Mouse (Mus musculus): ENCODE measurements around the gene Gfm1. TPM values are rescaled to one million over a fixed set of nuclear protein-coding genes. Genes with fewer than 3 reads are reported as not detected.

Gene Gfm1
- 100 to 1,000 TPM; 122 to 132 TPM for total RNA-seq (2021)
- long read RNA-seq, experiment 1, full-length matches to known transcripts: 60 of 80 reads
- long read RNA-seq, experiment 1, partial matches to known transcripts: 9 of 80 reads
- long read RNA-seq, experiment 1, other reads (novel, unspliced or antisense): 11 of 80 reads
- long read RNA-seq, experiment 2, full-length matches to known transcripts: 53 of 67 reads
- long read RNA-seq, experiment 2, partial matches to known transcripts: 6 of 67 reads
- long read RNA-seq, experiment 2, other reads (novel, unspliced or antisense): 8 of 67 reads

GRCm38 (mm10) chr3:67429999-67430380 lies at the start of gene Gfm1:
Gene Gfm1 (plus strand): TSS chr3:67430096.
- peak; percentile 93 for DNase-seq

GRCm38 (mm10) chr3:67429338-67429998 lies 428 bp upstream of the Gfm1 start:
- no peak for DNase-seq

GRCm38 (mm10) chr3:67434011-67434410 lies 4.1 kb downstream of the Gfm1 start:
- DNase-seq: no peak

- DNase-seq: no peak
These were observed 17.2 kb downstream of the Gfm1 start for GRCm38 (mm10) chr3:67447143-67447542.

- no peak for DNase-seq
These were observed 19.8 kb downstream of the Gfm1 start for GRCm38 (mm10) chr3:67449660-67450059.

- no peak for DNase-seq
These were observed 20.8 kb downstream of the Gfm1 start for GRCm38 (mm10) chr3:67450601-67451210.

GRCm38 (mm10) chr3:67459881-67460280 lies 30.0 kb downstream of the Gfm1 start:
- no peak for DNase-seq

- DNase-seq: no peak
These were observed 32.1 kb downstream of the Gfm1 start for GRCm38 (mm10) chr3:67462015-67462414.

GRCm38 (mm10) chr3:67462578-67462977 lies 32.7 kb downstream of the Gfm1 start:
- peak; percentile 8 for DNase-seq

- DNase-seq: peak; percentile 6
These were observed 33.1 kb downstream of the Gfm1 start for GRCm38 (mm10) chr3:67463001-67463400.

GRCm38 (mm10) chr3:67463450-67464372 lies 33.8 kb downstream of the Gfm1 start, which contains the start of gene Lxn:
Gene Lxn (minus strand): TSS chr3:67463926.
- DNase-seq: peak; percentile 82

GRCm38 (mm10) chr3:67466576-67466975 lies 36.7 kb downstream of the Gfm1 start:
- no peak for DNase-seq

GRCm38 (mm10) chr3:67467281-67467680 lies 37.4 kb downstream of the Gfm1 start:
- peak; percentile 12 for DNase-seq

GRCm38 (mm10) chr3:67471408-67472127 lies 41.7 kb downstream of the Gfm1 start:
- no peak for DNase-seq

- DNase-seq: no peak
These were observed 43.5 kb downstream of the Gfm1 start for GRCm38 (mm10) chr3:67473438-67473837.

GRCm38 (mm10) chr3:67479806-67480205 lies 49.9 kb downstream of the Gfm1 start:
- no peak for DNase-seq

GRCm38 (mm10) chr3:67482400-67482799 lies 52.5 kb downstream of the Gfm1 start:
- DNase-seq: no peak

GRCm38 (mm10) chr3:67485233-67485632 lies 55.3 kb downstream of the Gfm1 start:
- no peak for DNase-seq

GRCm38 (mm10) chr3:67490156-67490555 lies 60.3 kb downstream of the Gfm1 start:
- DNase-seq: peak; percentile 14

GRCm38 (mm10) chr3:67492086-67492869 lies 62.4 kb downstream of the Gfm1 start:
- DNase-seq: no peak

- DNase-seq: no peak
These were observed 63.2 kb downstream of the Gfm1 start for GRCm38 (mm10) chr3:67493132-67493531.

Measured in adrenal gland, postnatal 10 days (tissue).